Mouse (Mus musculus): ENCODE measurements at regions not wholly inside any gene's neighbourhood (a gene's known extent, or its start where the extent isn't known, plus 50 kb on each side); places are given as distances from the start of the nearest gene placed in this dataset.

- no peak for TF ChIP-seq POLR2A (IDR thresholded peaks at IDR 0.05; ENCODE audit: extremely low read depth, insufficient read depth, low read length)
- TF ChIP-seq CTCF (IDR thresholded peaks at IDR 0.05; ENCODE audit: extremely low read depth, insufficient read depth, low read length): no peak
Measured at GRCm38 (mm10) chr8:41483297-41483696, 66.4 kb upstream of the Frg1 start.
